Mouse (Mus musculus) heart, postnatal 0 days (tissue): Measurements from ENCODE around the gene Kndc1.

ENCODE experiments used
- CTCF ChIP-seq: IDR thresholded peaks from 2 replicates; pipeline ENCODE4 v1.5.1; 2016; ENCODE audit warnings: antibody characterized with exemption, control low read depth, low read depth
- EP300 ChIP-seq: IDR thresholded peaks from 2 replicates; pipeline ENCODE4 v1.6.1; 2016; ENCODE audit warnings: antibody characterized with exemption, low read depth

DNA sequence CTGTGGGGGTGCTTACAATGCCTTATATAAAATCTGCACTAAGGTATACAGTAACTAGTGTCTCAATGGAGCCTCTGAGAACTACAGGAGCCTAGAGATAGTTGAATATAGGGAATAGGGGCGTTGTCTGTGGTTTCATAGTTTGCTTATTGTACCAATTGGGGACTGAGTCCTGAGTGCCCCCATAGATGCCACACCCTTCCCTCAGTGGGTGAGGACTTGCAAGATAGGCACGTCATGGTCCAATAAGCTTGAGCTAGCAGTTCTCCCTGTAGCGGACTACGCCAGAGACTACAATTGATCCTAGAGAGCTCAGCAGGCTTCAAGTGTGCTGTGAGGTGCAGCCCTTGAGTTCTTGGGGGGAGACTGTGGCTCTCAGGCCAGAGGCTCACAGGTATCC is 61.0 kb downstream of the Kndc1 start:
- TF ChIP-seq CTCF (no peak), EP300 (no peak)
